Mouse (Mus musculus) lung, postnatal 36 days (tissue): ENCODE data around the gene Fam151a.
A peak's percentile ranks its signal among the peaks of the same experiment; 100 is the strongest.
"Not testable (repeated sequence)": the region's sequence is repeated elsewhere in the genome, so short reads cannot be mapped to it uniquely, and the experiment has no call there.

Experiments
- DNase-seq: peaks from one replicate; pipeline ENCODE4 v3.0.0; 2022; ENCODE audit warnings: mixed read lengths

The Fam151a gene

GRCm38 (mm10) chr4:106778116-106778788 lies 44.6 kb downstream of the Fam151a start:
- peak; percentile 98 for DNase-seq

DNA sequence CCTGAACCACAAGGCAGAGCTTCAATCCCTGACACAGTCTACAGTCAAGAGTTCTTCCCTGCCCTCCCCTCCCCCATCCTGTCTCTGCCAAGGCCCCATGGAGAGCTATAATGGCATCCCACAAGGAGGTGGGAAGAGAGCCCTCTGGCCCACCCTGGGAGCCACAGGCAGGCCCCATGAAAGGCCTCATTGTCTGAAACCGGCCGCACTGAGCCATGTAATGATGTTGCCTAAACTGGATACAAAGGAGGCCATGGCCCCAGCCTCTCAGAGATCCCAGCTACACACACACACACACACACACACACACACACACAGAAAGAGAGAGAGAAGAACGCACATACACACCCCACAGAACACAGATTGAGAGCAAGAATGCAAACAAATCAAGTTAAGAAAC lies 46.4 kb downstream of the Fam151a start:
- no peak for DNase-seq

DNA sequence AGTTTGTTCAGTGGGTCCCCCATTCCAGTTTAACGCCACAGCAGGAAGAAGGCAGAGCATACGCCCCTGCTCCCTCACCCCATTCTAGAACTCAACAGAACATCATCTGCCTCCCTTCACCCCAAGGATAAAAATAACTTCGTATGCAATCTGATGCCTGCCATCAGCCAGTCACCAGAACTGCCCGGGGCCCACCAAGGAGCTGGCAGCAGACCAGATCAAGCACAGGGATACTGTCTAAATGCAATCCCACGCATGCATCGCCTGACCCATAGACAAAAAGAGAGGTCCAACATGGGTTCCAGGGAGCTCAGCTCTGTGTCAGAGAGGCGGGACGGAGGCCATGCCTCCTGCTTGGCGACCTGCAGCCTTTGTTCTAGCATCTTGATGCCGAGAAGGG lies 49.4 kb downstream of the Fam151a start:
- no peak for DNase-seq

DNA sequence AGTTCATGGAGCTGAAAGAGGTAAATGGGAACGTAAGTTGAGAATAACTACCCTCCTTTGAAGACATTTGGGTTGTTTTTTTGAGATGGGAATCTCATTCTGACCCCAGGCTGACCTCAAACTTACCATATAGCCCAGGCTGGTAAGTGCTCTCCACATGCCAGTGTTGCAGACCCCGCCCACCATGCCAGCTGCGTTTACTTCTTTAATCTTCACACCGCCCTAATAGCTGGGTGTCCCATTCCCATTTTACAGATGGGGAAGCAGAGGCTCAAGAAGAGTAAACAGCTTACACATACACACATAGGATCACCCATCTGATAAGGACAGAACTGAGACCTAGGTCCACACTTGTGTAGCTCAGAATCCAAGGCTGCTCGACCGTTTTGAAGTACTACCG lies 51.1 kb downstream of the Fam151a start:
- DNase-seq: no peak

DNA sequence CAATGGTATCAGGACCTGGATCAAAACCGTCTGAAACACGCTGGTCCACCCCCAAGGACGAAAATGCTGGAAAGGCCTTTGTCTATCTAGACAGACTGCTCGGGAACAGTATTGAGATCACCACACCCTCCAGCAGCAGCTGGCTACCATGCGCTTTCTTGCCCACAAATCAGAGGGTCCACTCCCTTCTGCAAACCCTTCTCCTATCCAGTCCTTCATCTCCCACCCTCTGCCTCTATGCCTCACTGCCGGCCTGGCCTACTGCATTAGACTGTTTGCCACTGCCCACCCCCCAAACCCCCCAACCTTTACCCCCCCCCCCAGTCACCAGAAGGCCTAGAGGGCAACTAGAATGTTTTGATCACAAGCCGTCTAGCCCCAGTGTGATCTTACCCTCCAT lies 51.7 kb downstream of the Fam151a start:
- no peak for DNase-seq

GRCm38 (mm10) chr4:106785753-106786540 lies 52.3 kb downstream of the Fam151a start:
- DNase-seq: peak; percentile 38

GRCm38 (mm10) chr4:106787830-106788229 lies 54.1 kb downstream of the Fam151a start:
- DNase-seq: peak; percentile 22

DNA sequence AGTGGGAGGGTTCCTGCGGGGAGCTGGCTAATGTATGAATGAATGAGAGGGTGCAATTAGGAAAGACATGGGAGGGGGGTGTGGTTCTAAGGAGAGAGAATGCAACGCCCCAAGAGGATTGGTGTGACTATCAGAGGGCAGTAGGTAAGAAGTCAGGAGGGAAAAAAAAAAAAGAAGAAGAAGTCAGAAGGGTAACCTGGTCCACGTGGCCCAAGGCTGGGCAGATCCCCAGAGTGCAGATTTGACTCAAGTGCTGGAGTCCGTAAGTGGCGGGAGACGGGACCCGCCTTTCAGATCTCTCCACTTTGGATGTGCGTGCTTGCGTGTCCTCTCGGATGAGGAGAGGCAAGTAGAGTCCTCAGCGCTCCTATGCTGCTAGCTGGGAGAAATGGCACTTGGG lies 54.9 kb downstream of the Fam151a start:
- DNase-seq: no peak

DNA sequence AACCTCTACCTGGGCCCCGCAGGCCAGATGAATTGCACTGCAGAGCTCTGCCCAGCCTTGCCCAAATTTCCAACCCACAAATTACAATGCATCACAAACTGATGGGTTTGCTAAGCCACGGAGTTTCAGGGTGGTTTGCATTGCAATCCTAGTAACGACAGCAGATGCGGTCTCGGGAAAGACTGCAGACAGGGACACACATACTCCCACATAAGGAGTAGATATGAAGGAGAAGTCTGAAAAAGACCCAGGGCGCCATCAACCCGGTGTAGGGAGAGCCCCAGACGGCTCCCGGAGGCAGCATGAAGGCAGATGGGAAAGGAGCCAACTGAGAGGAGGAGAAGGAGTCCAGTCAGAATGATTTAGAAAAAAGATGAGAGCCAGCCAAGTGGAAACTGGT lies 56.0 kb downstream of the Fam151a start:
- DNase-seq: no peak

DNA sequence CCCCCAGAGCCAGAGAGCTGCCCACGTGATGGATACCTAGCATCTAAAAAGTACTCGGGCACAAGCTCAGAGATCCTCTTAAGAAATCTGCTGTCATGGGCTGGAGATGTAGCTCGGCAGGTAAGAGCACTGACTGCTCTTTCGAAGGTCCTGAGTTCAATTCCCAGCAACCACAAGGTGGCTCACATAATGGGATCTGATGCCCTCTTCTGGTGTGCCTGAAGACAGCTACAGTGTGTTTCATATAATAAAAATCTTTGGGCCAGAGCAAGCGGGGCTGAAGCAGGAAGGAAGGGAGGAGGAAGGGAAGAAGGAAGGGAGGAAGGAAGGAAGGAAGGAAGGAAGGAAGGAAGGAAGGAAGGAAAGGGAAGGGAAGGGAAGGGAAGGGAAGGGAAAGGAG lies 56.5 kb downstream of the Fam151a start:
- DNase-seq: not testable (repeated sequence)

DNA sequence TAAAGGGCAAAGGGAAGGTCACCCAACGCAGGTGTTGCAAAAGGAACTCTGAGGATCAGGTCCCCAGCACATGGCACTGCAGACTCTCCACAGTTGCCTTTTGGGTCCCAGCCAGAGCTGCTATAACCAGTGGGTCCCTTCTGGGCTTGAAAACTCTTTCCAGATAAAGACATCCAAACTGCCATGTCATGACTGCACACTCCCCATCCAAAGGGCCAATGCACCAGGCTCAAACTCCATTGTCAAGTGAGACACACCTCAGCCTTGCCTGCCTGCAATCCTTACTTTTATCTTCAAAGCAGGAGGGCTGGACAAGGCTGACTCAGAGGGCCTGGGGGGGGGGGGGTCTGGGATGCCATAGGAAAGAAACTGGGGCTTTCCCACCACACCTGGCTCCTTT lies 57.2 kb downstream of the Fam151a start:
- no peak for DNase-seq

GRCm38 (mm10) chr4:106792276-106792675 lies 58.6 kb downstream of the Fam151a start:
- DNase-seq: no peak

DNA sequence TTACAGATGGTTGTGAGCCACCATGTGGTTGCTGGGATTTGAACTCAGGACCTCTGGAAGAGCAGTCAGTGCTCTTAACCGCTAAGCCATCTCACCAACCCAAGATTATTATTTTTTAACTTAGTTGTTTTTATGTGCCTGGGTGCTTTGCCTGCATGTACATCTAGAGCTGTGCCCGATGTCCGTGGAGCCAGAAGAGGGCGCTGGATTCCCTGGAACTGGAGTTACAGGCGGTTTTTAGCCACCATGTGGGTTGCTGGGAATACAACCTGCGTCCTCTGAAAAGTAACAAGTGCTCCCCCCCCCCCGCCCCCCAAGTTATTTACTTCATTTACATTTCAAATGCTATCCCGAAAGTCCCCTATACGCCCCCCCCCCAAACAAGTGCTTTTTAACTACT lies 60.1 kb downstream of the Fam151a start:
- DNase-seq: not testable (repeated sequence)

- DNase-seq: no peak
Measured at GRCm38 (mm10) chr4:106794247-106794646, 60.6 kb downstream of the Fam151a start.

- DNase-seq: no peak
Measured at GRCm38 (mm10) chr4:106795289-106795688, 61.6 kb downstream of the Fam151a start.
